Mouse (Mus musculus): ENCODE measurements around the gene Snrnp70. TPM values are rescaled to one million over a fixed set of nuclear protein-coding genes. Genes with fewer than 3 reads are reported as not detected.

Gene Snrnp70
- polyA plus RNA-seq, 1 experiment from 2014 or later: 81.3 TPM

- H3K27me3 ChIP-seq (replicated peaks; ENCODE audit: control insufficient read depth, insufficient read depth, low read length): peaks cover 27% of the 10 kb centered on the region
- no peak overlapping the region for H3K4me3 ChIP-seq (ENCODE audit: low read depth, low read length)
- no peak overlapping the region for H3K4me2 ChIP-seq (replicated peaks; ENCODE audit: low read depth)
- ATAC-seq: no peak
- no peaks in the 10 kb centered on the region for H3K9me3 ChIP-seq (ENCODE audit: control insufficient read depth)
- no peak overlapping the region for H3K27ac ChIP-seq (ENCODE audit: low read depth, low read length)
- 10% methylated on average over 27 of the region's 27 CpGs for WGBS
- no peak overlapping the region for H3K9ac ChIP-seq (ENCODE audit: low read depth, low read length)
- TF ChIP-seq CTCF (IDR thresholded peaks at IDR 0.05; ENCODE audit: low read depth): no peak
- H3K36me3 ChIP-seq (ENCODE audit: control insufficient read depth, insufficient read depth): peaks cover 43% of the 10 kb centered on the region
- 0 out of 2 replicates have a peak, but pooled peaks cover 3% of the 10 kb centered on the region for H3K4me1 ChIP-seq (replicated peaks; ENCODE audit: control insufficient read depth, insufficient read depth, low read length)
Observed at GRCm38 (mm10) chr7:45419859-45420614, 24.5 kb upstream of the Snrnp70 start.

- Histone ChIP-seq H3K27ac (ENCODE audit: low read depth, low read length) (no peak overlapping the region), H3K4me1 (replicated peaks; ENCODE audit: control insufficient read depth, insufficient read depth, low read length) (peaks cover 14% of the 10 kb centered on the region; the same call in 1 of the 2 replicates), H3K9me3 (ENCODE audit: control insufficient read depth) (no peaks in the 10 kb centered on the region), H3K4me2 (replicated peaks; ENCODE audit: low read depth) (no peak overlapping the region), H3K9ac (ENCODE audit: low read depth, low read length) (no peak overlapping the region), H3K27me3 (replicated peaks; ENCODE audit: control insufficient read depth, insufficient read depth, low read length) (peaks cover 46% of the 10 kb centered on the region), H3K4me3 (ENCODE audit: low read depth, low read length) (no peak overlapping the region), H3K36me3 (ENCODE audit: control insufficient read depth, insufficient read depth) (peaks cover 23% of the 10 kb centered on the region)
- 14% methylated on average over 13 of the region's 13 CpGs for WGBS
- no peak for ATAC-seq
- TF ChIP-seq CTCF (IDR thresholded peaks at IDR 0.05; ENCODE audit: low read depth): no peak
Observed at GRCm38 (mm10) chr7:45417962-45418492, 22.5 kb upstream of the Snrnp70 start.

GRCm38 (mm10) chr7:45415636-45416035, 20.1 kb upstream of the Snrnp70 start:
- Histone ChIP-seq H3K36me3 (ENCODE audit: control insufficient read depth, insufficient read depth) (0 out of 2 replicates have a peak, but pooled peaks cover under 1% of the 10 kb centered on the region), H3K4me1 (replicated peaks; ENCODE audit: control insufficient read depth, insufficient read depth, low read length) (peaks cover 14% of the 10 kb centered on the region; the same call in 1 of the 2 replicates), H3K4me3 (ENCODE audit: low read depth, low read length) (peak overlapping the region; percentile 11; the same call in 1 of the 2 replicates), H3K9me3 (ENCODE audit: control insufficient read depth) (no peaks in the 10 kb centered on the region), H3K9ac (ENCODE audit: low read depth, low read length) (no peak overlapping the region), H3K27me3 (replicated peaks; ENCODE audit: control insufficient read depth, insufficient read depth, low read length) (peaks cover 59% of the 10 kb centered on the region), H3K27ac (ENCODE audit: low read depth, low read length) (no peak overlapping the region), H3K4me2 (replicated peaks; ENCODE audit: low read depth) (peak overlapping the region; percentile 52)
- no peak for ATAC-seq
- WGBS: 25% methylated on average over 37 of the region's 37 CpGs
- no peak for TF ChIP-seq CTCF (IDR thresholded peaks at IDR 0.05; ENCODE audit: low read depth)

- Histone ChIP-seq H3K36me3 (ENCODE audit: control insufficient read depth, insufficient read depth) (no peaks in the 10 kb centered on the region), H3K4me1 (replicated peaks; ENCODE audit: control insufficient read depth, insufficient read depth, low read length) (peaks cover 14% of the 10 kb centered on the region; the same call in 1 of the 2 replicates), H3K27me3 (replicated peaks; ENCODE audit: control insufficient read depth, insufficient read depth, low read length) (peaks cover 66% of the 10 kb centered on the region), H3K9me3 (ENCODE audit: control insufficient read depth) (no peaks in the 10 kb centered on the region), H3K4me2 (replicated peaks; ENCODE audit: low read depth) (0 out of 2 replicates have a peak overlapping the region, but pooled peaks have one; percentile 52), H3K4me3 (ENCODE audit: low read depth, low read length) (no peak overlapping the region), H3K9ac (ENCODE audit: low read depth, low read length) (no peak overlapping the region), H3K27ac (ENCODE audit: low read depth, low read length) (no peak overlapping the region)
- WGBS: 52% methylated on average over 12 of the region's 12 CpGs
- TF ChIP-seq CTCF (IDR thresholded peaks at IDR 0.05; ENCODE audit: low read depth): no peak
- no peak for ATAC-seq
Observed at GRCm38 (mm10) chr7:45414740-45415224, 19.2 kb upstream of the Snrnp70 start.

GRCm38 (mm10) chr7:45413864-45414739, 18.6 kb upstream of the Snrnp70 start:
- H3K9ac ChIP-seq (ENCODE audit: low read depth, low read length): peak overlapping the region; percentile 34
- peak overlapping the region; percentile 94 for H3K4me2 ChIP-seq (replicated peaks; ENCODE audit: low read depth)
- peaks cover 71% of the 10 kb centered on the region for H3K27me3 ChIP-seq (replicated peaks; ENCODE audit: control insufficient read depth, insufficient read depth, low read length)
- TF ChIP-seq CTCF (IDR thresholded peaks at IDR 0.05; ENCODE audit: low read depth): no peak
- no peaks in the 10 kb centered on the region for H3K9me3 ChIP-seq (ENCODE audit: control insufficient read depth)
- 2% methylated on average over 27 of the region's 27 CpGs for WGBS
- no peak overlapping the region for H3K27ac ChIP-seq (ENCODE audit: low read depth, low read length)
- no peaks in the 10 kb centered on the region for H3K36me3 ChIP-seq (ENCODE audit: control insufficient read depth, insufficient read depth)
- H3K4me3 ChIP-seq (ENCODE audit: low read depth, low read length): peak overlapping the region; percentile 58
- ATAC-seq: peak; percentile 28; the same call in 1 of the 2 replicates
- H3K4me1 ChIP-seq (replicated peaks; ENCODE audit: control insufficient read depth, insufficient read depth, low read length): peaks cover 14% of the 10 kb centered on the region; the same call in 1 of the 2 replicates
